Mouse (Mus musculus): ENCODE data around the gene Dnajc10. TPM values are rescaled to one million over a fixed set of nuclear protein-coding genes. Genes with fewer than 3 reads are reported as not detected.

Gene Dnajc10
- 10 to 100 TPM; 31.9 to 34.1 TPM for total RNA-seq (2021)

- peak; percentile 87 for DNase-seq (ENCODE audit: low spot score)
- intact Hi-C loops (cut with DNase I) = loop anchor here (10.0 kb wide), 1 partner anchor 319 kb away; no protein-coding TSS in a partner anchor
These were observed at the start of gene Dnajc10 for GRCm38 (mm10) chr2:80315242-80316161. Gene Dnajc10, plus strand, starts transcription at chr2:80315466.

GRCm38 (mm10) chr2:80266894-80267293 lies 48.4 kb upstream of the Dnajc10 start:
- no peak for DNase-seq (ENCODE audit: low spot score)
- intact Hi-C loops (cut with DNase I) = loop anchor here (1.0 to 10.0 kb wide), 2 partner anchors 402 to 482 kb away; no protein-coding TSS in a partner anchor

GRCm38 (mm10) chr2:80268053-80268452 lies 47.2 kb upstream of the Dnajc10 start:
- no peak for DNase-seq (ENCODE audit: low spot score)

GRCm38 (mm10) chr2:80271431-80271830 lies 43.8 kb upstream of the Dnajc10 start:
- no peak for DNase-seq (ENCODE audit: low spot score)

More at GRCm38 (mm10) chr2:80268053-80268452, 47.2 kb upstream of the Dnajc10 start:
- intact Hi-C loops (cut with DNase I) = loop anchor here (10.0 kb wide), 1 partner anchor 483 kb away; no protein-coding TSS in a partner anchor

GRCm38 (mm10) chr2:80273038-80273437 lies 42.2 kb upstream of the Dnajc10 start:
- no peak for DNase-seq (ENCODE audit: low spot score)
- intact Hi-C loops (cut with DNase I) = no loop called here

More at GRCm38 (mm10) chr2:80271431-80271830, 43.8 kb upstream of the Dnajc10 start:
- intact Hi-C loops (cut with DNase I) = no loop called here

GRCm38 (mm10) chr2:80273763-80274162 lies 41.5 kb upstream of the Dnajc10 start:
- intact Hi-C loops (cut with DNase I) = no loop called here
- DNase-seq (ENCODE audit: low spot score) = no peak

- DNase-seq (ENCODE audit: low spot score) = no peak
- intact Hi-C loops (cut with DNase I) = no loop called here
These were observed 40.1 kb upstream of the Dnajc10 start for GRCm38 (mm10) chr2:80275136-80275535.

GRCm38 (mm10) chr2:80282214-80282613 lies 33.1 kb upstream of the Dnajc10 start:
- intact Hi-C loops (cut with DNase I) = no loop called here
- no peak for DNase-seq (ENCODE audit: low spot score)

GRCm38 (mm10) chr2:80286397-80286796 lies 28.9 kb upstream of the Dnajc10 start:
- no peak for DNase-seq (ENCODE audit: low spot score)
- intact Hi-C loops (cut with DNase I) = no loop called here

GRCm38 (mm10) chr2:80292172-80292571 lies 23.1 kb upstream of the Dnajc10 start, which contains the start of gene Prdx6b:
Gene Prdx6b, plus strand, starts transcription at chr2:80292472.
- intact Hi-C loops (cut with DNase I) = no loop called here
- no peak for DNase-seq (ENCODE audit: low spot score)

GRCm38 (mm10) chr2:80298334-80298733 lies 16.9 kb upstream of the Dnajc10 start:
- DNase-seq (ENCODE audit: low spot score) = no peak
- intact Hi-C loops (cut with DNase I) = no loop called here

- DNase-seq (ENCODE audit: low spot score) = no peak
- intact Hi-C loops (cut with DNase I) = no loop called here
These were observed 14.5 kb upstream of the Dnajc10 start for GRCm38 (mm10) chr2:80300806-80301205.

- no peak for DNase-seq (ENCODE audit: low spot score)
- intact Hi-C loops (cut with DNase I) = no loop called here
These were observed 11.3 kb upstream of the Dnajc10 start for GRCm38 (mm10) chr2:80303957-80304356.

GRCm38 (mm10) chr2:80307701-80308100 lies 7.6 kb upstream of the Dnajc10 start:
- no peak for DNase-seq (ENCODE audit: low spot score)
- intact Hi-C loops (cut with DNase I) = no loop called here

GRCm38 (mm10) chr2:80309775-80310174 lies 5.5 kb upstream of the Dnajc10 start:
- intact Hi-C loops (cut with DNase I) = loop anchor here (10.0 kb wide), 1 partner anchor 325 kb away; no protein-coding TSS in a partner anchor
- no peak for DNase-seq (ENCODE audit: low spot score)

- intact Hi-C loops (cut with DNase I) = loop anchor here (10.0 kb wide), 1 partner anchor 324 kb away; no protein-coding TSS in a partner anchor
- DNase-seq (ENCODE audit: low spot score) = no peak
These were observed 4.5 kb upstream of the Dnajc10 start for GRCm38 (mm10) chr2:80310772-80311171.

- intact Hi-C loops (cut with DNase I) = loop anchor here (10.0 kb wide), 1 partner anchor 323 kb away; no protein-coding TSS in a partner anchor
These were observed 3.9 kb upstream of the Dnajc10 start for GRCm38 (mm10) chr2:80311350-80311749.

GRCm38 (mm10) chr2:80314201-80314600 lies 1.1 kb upstream of the Dnajc10 start:
- intact Hi-C loops (cut with DNase I) = loop anchor here (10.0 kb wide), 1 partner anchor 321 kb away; no protein-coding TSS in a partner anchor
- DNase-seq (ENCODE audit: low spot score) = no peak

More at GRCm38 (mm10) chr2:80311350-80311749, 3.9 kb upstream of the Dnajc10 start:
- DNase-seq (ENCODE audit: low spot score) = no peak

GRCm38 (mm10) chr2:80314854-80315241 lies 418 bp upstream of the Dnajc10 start:
- no peak for DNase-seq (ENCODE audit: low spot score)
- intact Hi-C loops (cut with DNase I) = loop anchor here (10.0 kb wide), 1 partner anchor 320 kb away; no protein-coding TSS in a partner anchor

- intact Hi-C loops (cut with DNase I) = no loop called here
- DNase-seq (ENCODE audit: low spot score) = no peak
These were observed 7.6 kb downstream of the Dnajc10 start for GRCm38 (mm10) chr2:80322878-80323277.

GRCm38 (mm10) chr2:80325779-80326178 lies 10.5 kb downstream of the Dnajc10 start:
- intact Hi-C loops (cut with DNase I) = no loop called here
- no peak for DNase-seq (ENCODE audit: low spot score)
